Mouse (Mus musculus): ENCODE measurements around the gene Swap70.
"Not testable (repeated sequence)": the region's sequence is repeated elsewhere in the genome, so short reads cannot be mapped to it uniquely, and the experiment has no call there.

The Swap70 gene

GRCm38 (mm10) chr7:110221586-110222481 is at the start of gene Swap70:
Gene Swap70 (plus strand): TSS chr7:110221711.
- DNase-seq (ENCODE audit: extremely low read depth, low read depth) = peak; percentile 76

GRCm38 (mm10) chr7:110179208-110179607 is 42.3 kb upstream of the Swap70 start:
- no peak for DNase-seq (ENCODE audit: extremely low read depth, low read depth)

- no peak for DNase-seq (ENCODE audit: extremely low read depth, low read depth)
Measured at GRCm38 (mm10) chr7:110180613-110181012, 40.9 kb upstream of the Swap70 start.

GRCm38 (mm10) chr7:110181446-110181845 is 40.1 kb upstream of the Swap70 start:
- DNase-seq (ENCODE audit: extremely low read depth, low read depth) = no peak

- no peak for DNase-seq (ENCODE audit: extremely low read depth, low read depth)
Measured at GRCm38 (mm10) chr7:110184608-110185007, 36.9 kb upstream of the Swap70 start.

GRCm38 (mm10) chr7:110189951-110190350 is 31.6 kb upstream of the Swap70 start:
- no peak for DNase-seq (ENCODE audit: extremely low read depth, low read depth)

- DNase-seq (ENCODE audit: extremely low read depth, low read depth) = no peak
Measured at GRCm38 (mm10) chr7:110193186-110193585, 28.3 kb upstream of the Swap70 start.

GRCm38 (mm10) chr7:110197176-110197575 is 24.3 kb upstream of the Swap70 start:
- no peak for DNase-seq (ENCODE audit: extremely low read depth, low read depth)

GRCm38 (mm10) chr7:110201933-110202332 is 19.6 kb upstream of the Swap70 start:
- DNase-seq (ENCODE audit: extremely low read depth, low read depth) = no peak

GRCm38 (mm10) chr7:110204208-110204607 is 17.3 kb upstream of the Swap70 start:
- DNase-seq (ENCODE audit: extremely low read depth, low read depth) = no peak

GRCm38 (mm10) chr7:110208341-110208740 is 13.2 kb upstream of the Swap70 start:
- DNase-seq (ENCODE audit: extremely low read depth, low read depth) = no peak

GRCm38 (mm10) chr7:110209422-110209821 is 12.1 kb upstream of the Swap70 start:
- no peak for DNase-seq (ENCODE audit: extremely low read depth, low read depth)

- DNase-seq (ENCODE audit: extremely low read depth, low read depth) = no peak
Measured at GRCm38 (mm10) chr7:110211025-110211424, 10.5 kb upstream of the Swap70 start.

GRCm38 (mm10) chr7:110214882-110215281 is 6.6 kb upstream of the Swap70 start:
- DNase-seq (ENCODE audit: extremely low read depth, low read depth) = no peak

- DNase-seq (ENCODE audit: extremely low read depth, low read depth) = peak; percentile 41
Measured at GRCm38 (mm10) chr7:110221051-110221585, 393 bp upstream of the Swap70 start.

GRCm38 (mm10) chr7:110222583-110223182 is 1.2 kb downstream of the Swap70 start:
- DNase-seq (ENCODE audit: extremely low read depth, low read depth) = no peak

GRCm38 (mm10) chr7:110223727-110224510 is 2.4 kb downstream of the Swap70 start:
- no peak for DNase-seq (ENCODE audit: extremely low read depth, low read depth)

- DNase-seq (ENCODE audit: extremely low read depth, low read depth) = no peak
Measured at GRCm38 (mm10) chr7:110226484-110226883, 5.0 kb downstream of the Swap70 start.

GRCm38 (mm10) chr7:110229967-110230366 is 8.5 kb downstream of the Swap70 start:
- no peak for DNase-seq (ENCODE audit: extremely low read depth, low read depth)

- DNase-seq (ENCODE audit: extremely low read depth, low read depth) = not testable (repeated sequence)
Measured at GRCm38 (mm10) chr7:110231127-110231526, 9.6 kb downstream of the Swap70 start.

- no peak for DNase-seq (ENCODE audit: extremely low read depth, low read depth)
Measured at GRCm38 (mm10) chr7:110236085-110236484, 14.6 kb downstream of the Swap70 start.

GRCm38 (mm10) chr7:110237451-110237836 is 15.9 kb downstream of the Swap70 start:
- DNase-seq (ENCODE audit: extremely low read depth, low read depth) = no peak
